Mouse (Mus musculus) T-helper 1 cell (primary cell): Measurements from ENCODE around the gene Asl.

Experiments
- in situ Hi-C: fragments of 300-600 bp; cut with MboI, MseI; formaldehyde crosslinking; loops from one replicate; pipeline ENCODE4 v1.15.1; 2025; ENCODE audit warnings: high pct_unique_total_duplicates

Gene Asl

DNA sequence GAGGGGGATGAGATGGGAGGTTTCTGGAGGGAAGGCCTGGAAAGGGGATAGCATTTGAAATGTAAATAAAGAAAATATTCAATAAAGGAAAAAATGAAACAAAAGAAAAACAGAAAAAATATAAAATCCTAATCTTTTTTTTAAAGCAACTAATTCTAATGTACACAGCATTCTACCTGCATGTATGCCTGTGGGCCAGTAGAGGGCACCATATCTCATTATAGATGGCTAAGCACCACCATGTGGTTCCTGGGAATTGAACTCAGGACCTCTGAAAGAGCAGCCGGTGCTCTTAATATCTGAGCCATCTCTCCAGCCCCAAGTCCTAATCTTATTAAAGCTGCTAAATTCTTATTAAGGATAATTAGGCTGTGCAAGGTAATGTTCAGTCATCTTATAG is 21.7 kb downstream of the Asl start:
- in situ Hi-C loops, result no loop called here

DNA sequence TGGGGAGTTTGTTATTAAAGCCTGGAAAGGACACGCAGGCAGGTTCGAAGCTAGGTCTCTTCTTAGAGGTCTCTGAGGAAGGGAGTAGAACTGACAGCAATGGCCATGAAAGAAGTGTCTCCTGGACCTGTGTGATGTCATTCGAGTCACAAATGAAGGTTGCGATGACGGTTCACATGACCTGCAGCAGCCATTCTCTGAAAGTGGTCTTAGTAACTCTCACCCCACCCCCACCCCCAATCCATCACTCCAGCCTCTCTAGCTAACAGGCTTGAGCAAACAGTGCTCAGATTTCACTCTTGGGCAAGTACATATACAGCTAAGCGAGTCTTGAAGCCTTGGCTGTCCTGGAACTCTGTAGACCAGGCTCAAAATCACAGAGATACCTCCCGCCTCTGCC is 25.8 kb downstream of the Asl start:
- in situ Hi-C loops, result no loop called here

DNA sequence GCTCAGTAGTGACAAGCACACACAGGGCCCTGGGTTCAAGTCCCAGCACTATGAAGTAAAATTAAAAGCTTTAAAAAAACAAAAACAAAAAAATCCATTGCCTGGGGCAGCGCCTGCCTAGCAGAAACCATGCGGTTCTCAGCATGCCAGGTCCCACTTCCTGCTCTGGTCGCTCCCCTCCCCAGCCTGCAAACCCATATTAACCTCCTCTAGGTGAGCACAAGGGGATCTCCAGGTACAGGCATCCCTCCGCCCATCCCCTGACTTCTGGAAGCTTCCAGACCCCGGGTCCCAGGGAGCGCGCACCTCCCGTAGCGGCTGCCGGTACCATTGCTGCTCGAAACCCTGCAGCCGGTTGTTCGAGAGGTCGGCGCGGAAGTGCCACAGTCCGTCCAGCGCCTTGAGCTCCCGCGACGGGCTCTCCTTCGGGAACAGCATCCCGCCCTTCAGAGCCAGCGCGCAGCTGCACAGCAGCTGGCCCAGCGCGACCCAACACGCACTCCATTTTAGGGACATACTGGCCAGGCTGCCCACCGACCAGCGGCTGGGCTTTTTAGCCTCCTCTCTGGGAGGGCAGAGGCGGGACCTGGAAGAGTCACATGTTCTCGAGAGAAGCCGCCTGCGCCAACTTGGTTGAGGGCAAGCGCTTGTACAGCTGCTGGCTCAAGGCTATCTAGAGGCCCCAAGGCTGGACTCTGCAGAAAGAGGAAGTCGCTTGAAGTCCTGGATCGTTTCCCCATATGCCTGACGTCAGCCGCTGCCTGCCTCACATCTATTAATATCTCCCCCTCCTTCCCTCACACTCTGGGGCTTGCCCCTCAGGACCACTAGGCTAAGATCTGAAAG is 26.5 kb downstream of the Asl start, which contains the start of gene Gusb:
TSS of gene Gusb (minus strand) at position 749 of the 846 bp plus-strand sequence.
- in situ Hi-C loops, result no loop called here

DNA sequence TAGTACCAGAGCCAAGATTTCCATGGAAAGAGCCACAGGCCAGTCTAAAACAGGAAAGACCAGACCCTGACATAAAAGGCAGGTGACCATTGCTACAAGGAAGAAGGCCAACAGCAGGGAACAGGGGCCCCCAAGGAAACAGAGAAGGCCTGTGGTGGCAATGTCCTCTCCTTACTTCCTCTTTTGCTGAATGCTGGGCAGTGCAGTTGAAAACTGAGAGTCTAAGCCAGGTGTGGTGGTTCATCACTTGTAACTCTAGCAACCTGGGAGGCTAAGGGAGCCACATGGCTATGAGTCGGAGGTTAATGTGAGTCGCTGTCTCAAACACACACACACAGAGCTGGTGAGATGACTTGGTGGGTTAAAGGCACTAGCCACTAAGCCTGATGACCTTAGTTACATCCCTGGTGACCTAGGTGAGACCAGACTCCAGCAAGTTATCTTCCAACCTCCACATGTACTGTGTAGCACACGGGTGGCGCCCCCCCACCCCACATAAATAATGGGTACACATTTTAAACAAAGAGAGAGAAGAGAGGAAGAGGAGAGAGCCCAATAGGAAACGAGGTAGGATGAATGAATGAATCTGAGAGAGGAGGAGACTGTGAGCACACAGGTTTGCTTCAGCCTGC is 27.6 kb downstream of the Asl start:
- in situ Hi-C loops, result no loop called here

DNA sequence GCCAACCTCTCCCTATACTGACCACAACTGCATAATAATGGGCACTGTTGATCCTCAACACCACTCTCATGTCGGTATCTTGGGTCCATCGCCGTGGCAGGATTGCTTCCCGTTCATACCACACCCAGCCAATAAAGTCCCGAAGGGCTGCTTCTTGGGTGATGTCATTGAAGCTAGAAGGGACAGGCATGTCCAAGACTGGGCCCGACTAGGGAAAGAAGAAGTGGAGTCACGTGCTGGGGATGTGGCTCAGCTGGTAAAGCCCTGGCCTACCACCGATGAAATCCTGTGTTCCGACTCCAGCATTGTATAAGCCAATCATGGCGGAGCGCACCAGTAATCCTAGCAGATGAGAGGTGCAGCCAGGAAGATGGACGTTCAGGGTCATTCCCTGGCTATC is 28.3 kb downstream of the Asl start:
- in situ Hi-C loops, result no loop called here

DNA sequence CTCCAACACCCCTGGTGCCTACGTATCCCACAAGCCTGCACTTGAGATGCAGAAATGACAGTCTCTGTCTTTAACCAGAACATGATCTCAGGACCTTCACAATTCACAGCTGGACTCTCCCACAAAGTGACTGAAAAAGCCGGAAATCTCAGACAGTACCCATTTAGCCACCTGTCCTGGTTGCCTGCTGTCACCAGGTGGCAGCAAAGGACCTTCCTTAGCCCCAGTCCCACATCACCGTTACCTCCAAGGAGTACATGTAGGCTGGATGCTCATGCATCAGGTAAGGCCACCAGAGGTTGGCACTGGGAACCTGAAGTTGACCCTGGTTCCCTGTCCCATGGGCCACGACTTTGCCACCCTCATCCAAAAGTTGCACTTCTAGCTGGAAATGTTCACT is 29.9 kb downstream of the Asl start:
- in situ Hi-C loops, result no loop called here

DNA sequence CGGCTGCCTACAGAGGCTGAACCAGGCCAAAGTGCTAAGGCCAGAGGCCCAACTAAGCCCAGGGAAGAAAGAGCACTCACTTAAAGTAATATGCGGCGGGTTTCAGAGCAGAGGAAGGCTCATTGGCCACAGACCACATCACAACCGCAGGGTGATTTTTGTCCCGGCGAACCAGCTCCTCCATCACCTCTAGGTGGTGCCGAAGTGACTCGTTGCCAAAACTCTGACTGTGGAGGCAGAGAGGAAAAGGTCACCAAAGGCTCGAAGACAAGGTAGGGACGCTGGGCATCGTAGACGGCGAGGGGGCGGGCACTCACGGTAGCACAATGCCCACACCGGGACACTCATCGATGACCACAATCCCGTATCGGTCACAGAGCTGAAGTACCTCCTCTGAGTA is 31.3 kb downstream of the Asl start:
- in situ Hi-C loops, result no loop called here

DNA sequence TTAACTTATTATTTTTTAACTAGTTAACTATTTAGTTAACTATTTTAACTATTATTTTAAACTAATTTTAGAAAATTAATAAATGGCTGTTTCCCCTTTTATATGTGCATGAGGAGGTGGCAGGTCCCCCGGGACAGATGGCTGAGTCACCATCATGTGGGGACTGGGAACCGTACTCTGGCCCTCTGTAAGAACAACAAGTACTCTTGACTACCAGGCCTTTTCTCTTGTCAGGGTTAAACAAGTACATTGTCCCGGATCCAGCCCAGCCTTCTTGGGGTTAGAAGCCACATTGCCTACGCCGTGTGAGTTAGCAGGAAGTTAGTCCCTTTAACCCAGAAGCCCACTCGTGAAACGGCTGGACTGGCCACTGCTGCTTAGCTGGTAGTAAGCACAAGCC is 34.1 kb downstream of the Asl start:
- in situ Hi-C loops, result no loop called here

DNA sequence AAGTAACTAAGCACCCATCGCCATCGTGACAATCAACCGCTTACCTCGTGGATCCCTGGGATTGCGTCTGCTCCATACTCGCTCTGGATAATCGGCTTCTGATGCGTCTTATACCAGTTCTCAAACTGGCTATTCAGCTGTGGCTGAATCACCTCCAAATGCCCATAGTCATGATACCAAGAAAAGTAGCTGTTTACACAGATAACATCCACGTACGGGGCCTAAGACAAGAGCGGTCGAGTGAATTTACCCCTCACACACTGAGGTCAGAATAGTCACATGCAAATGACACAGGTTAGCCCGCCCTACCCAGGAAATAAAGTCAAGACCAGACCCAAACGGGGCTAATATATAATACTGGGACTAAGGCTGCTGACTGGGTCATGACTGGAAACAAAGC is 35.7 kb downstream of the Asl start:
- in situ Hi-C loops, result no loop called here

DNA sequence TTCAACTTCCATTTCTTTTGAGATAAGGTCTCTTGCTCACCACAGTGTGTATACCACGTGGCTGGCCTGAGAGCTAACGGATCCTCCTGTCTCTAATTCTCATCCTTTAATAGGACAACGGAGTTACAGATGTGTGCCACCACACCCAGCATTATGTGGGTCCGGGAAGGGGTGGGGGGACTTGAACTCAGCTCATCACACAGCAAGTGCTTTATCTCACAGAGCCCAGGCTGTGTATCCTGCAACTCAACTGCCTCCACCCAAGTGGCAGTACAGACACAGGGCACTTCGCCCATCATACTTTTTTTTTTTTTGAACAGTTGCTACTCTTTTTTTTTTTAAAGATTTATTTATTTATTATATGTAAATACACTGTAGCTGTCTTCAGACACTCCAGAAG is 37.1 kb downstream of the Asl start:
- in situ Hi-C loops, result no loop called here

DNA sequence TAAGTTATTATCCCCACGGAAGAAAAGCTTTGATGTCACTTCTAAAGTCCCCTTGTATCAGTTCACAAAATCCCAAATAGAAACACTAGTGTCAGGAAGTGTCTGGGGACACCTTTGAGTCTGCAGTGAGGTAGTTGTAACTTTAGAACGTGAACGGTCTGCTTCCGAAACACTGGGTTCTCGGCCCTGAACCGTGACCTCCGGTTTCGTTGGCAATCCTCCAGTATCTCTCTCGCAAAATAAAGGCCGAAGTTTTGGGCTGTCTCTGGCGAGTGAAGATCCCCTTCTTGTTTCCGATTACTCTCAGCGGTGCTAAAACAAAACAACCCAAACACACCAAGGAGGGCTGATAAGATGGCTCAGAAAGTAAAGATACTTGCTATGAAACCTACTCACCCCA is 39.7 kb downstream of the Asl start:
- in situ Hi-C loops, result loop anchor here (10.0 kb wide), 1 partner anchor 595 kb away; no protein-coding TSS in a partner anchor

DNA sequence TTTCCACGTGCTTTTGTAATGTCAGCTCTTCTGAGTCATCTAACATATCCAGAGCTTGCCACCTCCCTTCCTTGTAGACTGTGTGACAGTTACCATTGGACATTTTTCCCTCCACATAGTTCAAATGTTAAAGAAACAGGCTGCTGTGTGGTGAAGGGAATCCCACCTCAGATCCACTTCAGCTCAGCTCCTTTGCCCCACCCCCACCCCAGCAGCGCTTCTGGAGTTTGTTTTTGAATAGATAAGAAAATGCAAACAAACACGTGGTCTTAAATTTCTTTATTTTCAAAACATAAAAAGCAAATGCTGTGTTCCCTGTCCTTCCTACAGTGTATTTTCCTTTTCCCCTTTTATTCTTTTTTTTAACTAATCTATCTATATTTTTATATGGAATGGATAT is 48.8 kb downstream of the Asl start:
- in situ Hi-C loops, result loop anchor here (10.0 kb wide), 1 partner anchor 605 kb away; no protein-coding TSS in a partner anchor

DNA sequence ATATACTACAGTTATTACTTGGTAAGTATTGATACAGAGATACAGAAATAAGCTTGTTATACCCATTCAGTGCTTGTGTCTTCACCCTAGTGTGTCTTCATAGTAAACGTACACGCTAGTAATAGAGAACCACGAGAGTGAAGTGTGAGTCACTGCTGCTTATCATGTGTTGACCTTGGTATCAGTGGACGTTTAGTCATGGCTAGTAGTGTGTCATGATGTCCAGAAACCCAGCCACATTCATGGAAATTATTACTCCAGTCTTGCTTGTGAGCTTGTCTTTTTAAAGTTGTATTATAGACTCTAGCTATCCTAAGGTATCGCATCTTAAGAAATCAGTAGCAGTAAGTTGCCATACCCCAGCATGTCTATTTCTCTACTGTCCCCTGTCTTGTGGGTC is 50.4 kb downstream of the Asl start:
- in situ Hi-C loops, result no loop called here

DNA sequence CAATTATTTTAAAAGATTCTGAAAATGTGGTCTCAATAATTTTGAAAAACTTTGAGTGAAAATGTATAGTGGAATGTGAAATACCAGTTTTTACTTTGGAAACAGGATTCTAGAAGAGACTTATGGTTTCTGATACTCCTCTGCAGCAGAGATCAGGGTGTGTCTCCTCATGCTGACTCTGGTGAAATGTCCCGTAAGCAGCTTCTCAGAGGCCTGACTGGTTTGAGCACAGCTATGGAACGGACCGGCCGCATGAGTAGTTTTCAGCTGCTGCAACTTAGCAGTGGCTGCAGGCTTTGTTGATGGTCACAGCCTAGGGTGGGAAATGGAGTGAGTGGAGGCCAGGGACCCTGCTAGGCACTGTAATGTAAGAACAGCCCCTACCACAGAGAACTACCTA is 51.3 kb downstream of the Asl start:
- in situ Hi-C loops, result no loop called here

DNA sequence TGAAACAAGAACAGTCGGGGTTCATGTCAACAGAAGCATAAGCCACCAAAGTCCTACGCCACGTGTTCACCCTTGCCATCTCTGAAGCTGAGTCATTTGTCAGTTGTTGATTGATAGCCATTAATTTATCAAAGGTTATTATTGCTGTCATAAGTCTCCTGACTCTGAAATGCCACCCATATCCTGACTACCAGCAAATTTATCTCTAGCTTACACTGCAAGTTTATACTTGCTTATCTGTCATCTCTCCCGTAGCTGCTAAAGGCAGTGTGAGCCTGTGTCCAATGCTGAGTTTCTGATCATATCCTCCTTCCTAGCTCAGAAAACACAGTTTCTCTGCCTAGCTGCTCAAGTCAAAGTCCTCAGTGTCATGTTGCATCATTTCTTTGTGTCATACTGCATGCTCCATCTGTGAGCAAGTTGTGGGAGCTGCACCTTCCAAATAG is 54.2 kb downstream of the Asl start:
- in situ Hi-C loops, result no loop called here

DNA sequence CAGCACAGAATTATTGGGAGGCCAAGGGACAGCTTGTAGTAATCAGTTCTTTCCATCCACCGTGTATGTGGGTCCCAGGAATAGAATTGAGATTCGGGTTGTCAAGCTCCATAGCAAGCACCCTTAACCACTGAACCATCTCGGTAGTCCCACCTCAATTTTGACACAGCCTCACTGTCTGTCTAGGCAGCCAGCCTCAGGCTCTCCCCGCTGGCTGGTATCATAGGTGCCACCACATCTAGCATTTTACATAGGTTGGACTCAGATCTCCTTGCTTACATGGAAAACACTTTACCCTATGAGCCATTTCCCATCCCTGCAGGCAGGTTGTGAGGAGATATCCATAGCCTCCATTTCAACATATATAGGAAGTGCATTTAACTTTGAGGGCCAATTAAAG is 54.7 kb downstream of the Asl start:
- in situ Hi-C loops, result no loop called here

DNA sequence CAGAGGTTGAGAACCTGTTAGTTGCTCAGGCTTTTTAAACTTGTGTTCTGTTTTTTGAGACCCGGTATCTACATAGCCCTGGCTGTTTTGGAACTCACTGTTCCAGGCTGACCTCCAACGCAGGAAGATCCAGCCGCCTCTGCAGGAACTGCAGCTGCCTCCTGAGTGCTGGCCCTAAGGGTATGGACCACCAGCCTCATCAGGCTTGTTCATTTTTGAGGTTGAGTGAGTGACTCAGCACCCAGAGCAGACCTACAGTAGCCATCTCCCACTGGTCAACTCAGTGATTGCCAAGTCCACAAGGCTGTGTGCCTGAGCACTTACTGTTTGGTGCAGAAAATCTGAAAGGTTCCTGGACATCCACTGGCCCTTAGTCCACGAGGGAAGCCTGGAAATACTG is 57.6 kb downstream of the Asl start:
- in situ Hi-C loops, result no loop called here

DNA sequence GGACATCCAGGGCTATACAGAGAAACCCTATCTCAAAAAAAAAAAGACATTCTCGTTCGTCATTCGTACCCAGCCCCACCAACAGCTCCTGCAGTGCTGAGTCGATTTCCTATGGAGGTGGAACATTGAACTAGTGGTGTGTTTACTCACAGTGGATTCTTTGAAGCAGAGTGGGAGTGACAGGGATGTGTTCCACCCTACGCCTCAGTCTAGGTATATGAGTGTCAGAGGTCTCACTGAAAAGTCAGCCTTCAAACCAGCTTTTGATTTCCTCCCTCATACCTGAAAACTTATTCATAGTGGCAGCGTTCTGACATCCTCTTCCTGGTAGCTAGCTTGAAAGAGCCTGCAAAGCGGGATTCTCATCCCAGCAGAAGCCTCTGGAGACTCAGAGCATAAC is 60.6 kb downstream of the Asl start:
- in situ Hi-C loops, result no loop called here

DNA sequence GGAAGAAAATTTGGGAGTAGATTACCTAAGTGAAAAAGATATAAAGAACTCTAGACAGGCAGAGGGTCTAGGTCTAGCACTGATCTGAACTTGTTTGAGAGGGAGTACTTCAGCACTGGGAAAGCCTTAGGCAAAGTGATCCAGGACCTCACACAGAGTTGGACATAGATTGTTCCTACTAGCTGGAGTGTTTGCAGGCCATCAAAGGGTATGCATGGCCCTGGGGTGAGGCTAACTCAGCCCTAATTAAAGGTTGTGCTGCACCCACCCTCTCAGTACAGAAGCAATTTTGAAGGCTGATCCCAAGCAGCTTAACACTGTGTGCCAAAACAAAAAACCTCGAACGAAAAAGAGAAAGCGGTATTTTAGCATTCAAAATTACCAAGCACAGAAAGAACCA is 62.6 kb downstream of the Asl start:
- in situ Hi-C loops, result no loop called here

DNA sequence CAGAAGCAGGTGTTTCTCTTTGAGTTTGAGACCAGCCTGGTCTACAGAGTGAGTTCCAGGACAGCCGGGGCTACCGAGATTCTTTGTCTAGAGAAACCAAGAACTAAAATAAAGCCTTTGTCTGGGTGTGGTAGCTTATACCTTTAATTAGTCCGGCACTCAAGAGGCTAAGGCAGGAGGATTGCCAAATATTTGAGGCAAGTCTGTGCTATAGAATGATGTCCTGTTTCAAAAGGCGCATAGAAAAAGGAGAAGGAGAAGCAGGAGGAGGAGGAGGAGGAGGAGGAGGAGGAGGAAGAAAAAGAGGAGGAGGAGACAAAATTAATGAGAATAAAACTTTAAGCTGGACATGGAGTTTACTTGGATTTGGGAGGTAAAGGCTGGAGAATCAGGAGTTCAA is 65.8 kb downstream of the Asl start:
- in situ Hi-C loops, result no loop called here
